Mouse (Mus musculus) bone marrow, adult 2 months (tissue): ENCODE data around the gene Afap1.

Experiments
- CTCF ChIP-seq: fragments of 200-500 bp; IDR thresholded peaks from 2 replicates; pipeline ENCODE4 v1.5.1; 2011; ENCODE audit warnings: low read length, control low read depth; ENCODE audit not compliant: control insufficient read depth, insufficient read depth
- POLR2A ChIP-seq: fragments of 200-500 bp; IDR thresholded peaks from 2 replicates; pipeline ENCODE4 v1.6.1; 2011; ENCODE audit warnings: low read depth, mild to moderate bottlenecking, control low read depth, low read length, borderline replicate concordance; ENCODE audit not compliant: control insufficient read depth

- TF ChIP-seq CTCF (no peak), POLR2A (no peak)
Measured at GRCm38 (mm10) chr5:36003797-36004196, 110.7 kb downstream of the Afap1 start.
